Mouse (Mus musculus): ENCODE measurements around the gene Eif4h. TPM values are rescaled to one million over a fixed set of nuclear protein-coding genes. Genes with fewer than 3 reads are reported as not detected.

Eif4h gene
- polyA plus RNA-seq (2017; shearing (Covaris generic)) = 241 TPM

GRCm38 (mm10) chr5:134639269-134639682 lies at the start of gene Eif4h:
TSS of gene Eif4h (minus strand) at chr5:134639490.

DNA sequence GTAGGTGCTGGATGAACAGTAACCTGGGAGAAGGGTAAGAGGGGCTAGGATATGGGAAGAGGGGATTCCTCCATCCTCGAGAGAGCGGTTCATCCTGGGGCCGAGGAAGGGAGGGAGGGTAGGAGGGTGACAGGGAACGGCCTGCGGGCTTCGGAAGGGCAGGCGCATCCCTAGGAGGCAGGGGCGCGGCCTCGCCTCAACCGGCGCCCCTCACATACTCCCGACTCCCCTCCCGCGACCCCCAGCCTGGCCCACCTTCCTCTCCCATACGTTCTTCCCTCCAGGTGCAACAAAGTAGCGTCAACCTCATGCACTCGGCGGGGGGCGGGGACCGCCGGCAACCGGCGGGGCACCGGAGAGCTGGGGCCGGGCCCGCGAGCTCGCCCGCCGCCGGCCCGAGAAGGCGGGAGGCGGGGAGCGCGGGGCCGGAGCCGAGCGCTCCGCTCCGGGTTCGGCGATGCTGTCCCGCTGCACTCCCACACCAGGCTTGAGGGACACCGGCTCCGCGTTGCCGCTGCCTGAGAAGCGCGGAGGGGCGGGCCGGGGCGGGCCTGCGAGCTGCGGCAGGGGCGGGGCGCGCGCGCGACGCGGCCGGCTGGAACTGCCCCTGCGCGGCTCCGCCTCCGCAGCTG lies 48.9 kb upstream of the Eif4h start, which contains the start of gene Limk1:
Gene Limk1 (minus strand): TSS at position 513 of the 632 bp plus-strand sequence.

DNA sequence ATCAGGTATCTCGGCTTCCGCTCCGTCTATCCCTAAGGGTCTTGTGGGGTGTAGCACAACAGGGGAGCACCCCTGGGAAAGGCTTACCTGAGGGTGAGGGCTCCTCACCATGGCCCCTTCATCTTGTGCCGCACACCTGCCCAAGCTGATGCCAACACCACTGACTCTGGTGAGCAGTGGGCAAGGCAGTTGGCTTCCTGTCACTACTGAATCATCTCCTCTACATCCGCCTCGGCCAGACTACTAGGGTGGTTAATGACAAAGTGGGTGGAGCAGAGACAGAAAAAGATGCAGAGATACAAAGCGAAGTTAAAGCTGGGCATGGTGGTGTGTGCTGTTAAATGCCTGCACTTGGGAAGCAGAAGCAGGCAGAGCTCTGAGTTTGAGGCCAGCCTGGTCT lies 24.5 kb downstream of the Eif4h start, which contains the start of gene Lat2:
Gene Lat2 (minus strand): TSS at position 224 of the 400 bp plus-strand sequence.

GRCm38 (mm10) chr5:134581146-134581545 lies 58.1 kb downstream of the Eif4h start, which contains the start of gene Rfc2:
TSS of gene Rfc2 (plus strand) at chr5:134581366.

Other genes starting within 250 kb of the Eif4h start
- gene Gtf2ird1, start 182.8 kb downstream of the Eif4h start, polyA plus RNA-seq (2017; shearing (Covaris generic)) = 26.0 TPM
- 1.2 TPM for gene Clip2, start 87.1 kb downstream of the Eif4h start, polyA plus RNA-seq (2017; shearing (Covaris generic))
- gene Syna, start 79.3 kb downstream of the Eif4h start, polyA plus RNA-seq (2017; shearing (Covaris generic)) = not detected
- 117 TPM for gene Rfc2, start 58.1 kb downstream of the Eif4h start, polyA plus RNA-seq (2017; shearing (Covaris generic))
- gene Lat2, start 24.5 kb downstream of the Eif4h start, polyA plus RNA-seq (2017; shearing (Covaris generic)) = 0.71 TPM
- 15.4 TPM for gene Limk1, start 49.1 kb upstream of the Eif4h start, polyA plus RNA-seq (2017; shearing (Covaris generic))
- gene Eln, start 107.8 kb upstream of the Eif4h start, polyA plus RNA-seq (2017; shearing (Covaris generic)) = not detected